Mouse (Mus musculus): ENCODE measurements around the gene Tekt2. TPM values are rescaled to one million over a fixed set of nuclear protein-coding genes. Genes with fewer than 3 reads are reported as not detected.

The Tekt2 gene
- total RNA-seq (2021): 1 to 10 TPM in 1 of 2 experiments, under 1 TPM in 1; 0.94 to 2.0 TPM

GRCm38 (mm10) chr4:126325281-126325861 is at the start of gene Tekt2:
TSS of gene Tekt2 (minus strand) at chr4:126325688.
- no peak for DNase-seq (ENCODE audit: extremely low spot score in 1 of 2, low spot score in 1 of 2)

GRCm38 (mm10) chr4:126371497-126371896 is 46.0 kb upstream of the Tekt2 start:
- DNase-seq (ENCODE audit: extremely low spot score in 1 of 2, low spot score in 1 of 2): no peak

- DNase-seq (ENCODE audit: extremely low spot score in 1 of 2, low spot score in 1 of 2): no peak
Measured at GRCm38 (mm10) chr4:126360069-126360468, 34.6 kb upstream of the Tekt2 start.

- no peak for DNase-seq (ENCODE audit: extremely low spot score in 1 of 2, low spot score in 1 of 2)
Measured at GRCm38 (mm10) chr4:126343451-126343850, 18.0 kb upstream of the Tekt2 start.

- DNase-seq (ENCODE audit: extremely low spot score in 1 of 2, low spot score in 1 of 2): no peak
Measured at GRCm38 (mm10) chr4:126339461-126339860, 14.0 kb upstream of the Tekt2 start.

- DNase-seq (ENCODE audit: extremely low spot score in 1 of 2, low spot score in 1 of 2): no peak
Measured at GRCm38 (mm10) chr4:126332358-126332757, 6.9 kb upstream of the Tekt2 start.

- no peak for DNase-seq (ENCODE audit: extremely low spot score in 1 of 2, low spot score in 1 of 2)
Measured at GRCm38 (mm10) chr4:126331751-126332150, 6.3 kb upstream of the Tekt2 start.

GRCm38 (mm10) chr4:126330295-126330694 is 4.8 kb upstream of the Tekt2 start:
- no peak for DNase-seq (ENCODE audit: extremely low spot score in 1 of 2, low spot score in 1 of 2)

GRCm38 (mm10) chr4:126326036-126326435 is 548 bp upstream of the Tekt2 start:
- DNase-seq (ENCODE audit: extremely low spot score in 1 of 2, low spot score in 1 of 2): no peak

- no peak for DNase-seq (ENCODE audit: extremely low spot score in 1 of 2, low spot score in 1 of 2)
Measured at GRCm38 (mm10) chr4:126324861-126325260, 627 bp downstream of the Tekt2 start.

GRCm38 (mm10) chr4:126322646-126323045 is 2.8 kb downstream of the Tekt2 start:
- DNase-seq (ENCODE audit: extremely low spot score in 1 of 2, low spot score in 1 of 2): no peak

- no peak for DNase-seq (ENCODE audit: extremely low spot score in 1 of 2, low spot score in 1 of 2)
Measured at GRCm38 (mm10) chr4:126321854-126322511, 3.5 kb downstream of the Tekt2 start.

- DNase-seq (ENCODE audit: extremely low spot score in 1 of 2, low spot score in 1 of 2): peak; percentile 100
Measured at GRCm38 (mm10) chr4:126321111-126321853, 4.2 kb downstream of the Tekt2 start, which contains the start of gene Adprhl2. TSS of gene Adprhl2 (minus strand) at chr4:126321703.

- no peak for DNase-seq (ENCODE audit: extremely low spot score in 1 of 2, low spot score in 1 of 2)
Measured at GRCm38 (mm10) chr4:126319806-126320205, 5.7 kb downstream of the Tekt2 start.

GRCm38 (mm10) chr4:126316443-126317040 is 8.9 kb downstream of the Tekt2 start:
- no peak for DNase-seq (ENCODE audit: extremely low spot score in 1 of 2, low spot score in 1 of 2)

- no peak for DNase-seq (ENCODE audit: extremely low spot score in 1 of 2, low spot score in 1 of 2)
Measured at GRCm38 (mm10) chr4:126315931-126316330, 9.6 kb downstream of the Tekt2 start.

GRCm38 (mm10) chr4:126314393-126314792 is 11.1 kb downstream of the Tekt2 start:
- DNase-seq (ENCODE audit: extremely low spot score in 1 of 2, low spot score in 1 of 2): no peak

- no peak for DNase-seq (ENCODE audit: extremely low spot score in 1 of 2, low spot score in 1 of 2)
Measured at GRCm38 (mm10) chr4:126313202-126313601, 12.3 kb downstream of the Tekt2 start.

GRCm38 (mm10) chr4:126311566-126312200 is 13.8 kb downstream of the Tekt2 start:
- DNase-seq (ENCODE audit: extremely low spot score in 1 of 2, low spot score in 1 of 2): no peak

GRCm38 (mm10) chr4:126310344-126310743 is 15.1 kb downstream of the Tekt2 start:
- no peak for DNase-seq (ENCODE audit: extremely low spot score in 1 of 2, low spot score in 1 of 2)

- peak; percentile 90 to 98 for DNase-seq (ENCODE audit: extremely low spot score in 1 of 2, low spot score in 1 of 2)
Measured at GRCm38 (mm10) chr4:126309922-126310309, 15.6 kb downstream of the Tekt2 start.
